Mouse (Mus musculus): ENCODE measurements around the gene Pgam1. TPM values are rescaled to one million over a fixed set of nuclear protein-coding genes. Genes with fewer than 3 reads are reported as not detected.
"Not testable (repeated sequence)": the region's sequence is repeated elsewhere in the genome, so short reads cannot be mapped to it uniquely, and the experiment has no call there.

Gene Pgam1
- polyA plus RNA-seq, 1 experiment from 2014 or later, result 855 TPM

GRCm38 (mm10) chr19:41914592-41914882 is 2.8 kb downstream of the Pgam1 start:
- Histone ChIP-seq H3K36me3 (peaks cover 20% of the 10 kb centered on the region), H3K4me2 (replicated peaks) (peak overlapping the region; percentile 79), H3K4me3 (replicated peaks) (peak overlapping the region; percentile 81; the same call in 1 of the 2 replicates)
- not testable (repeated sequence) for H3K27me3 ChIP-seq (replicated peaks); H3K4me1 ChIP-seq (replicated peaks); H3K27ac ChIP-seq; H3K9me3 ChIP-seq; ATAC-seq; H3K9ac ChIP-seq

GRCm38 (mm10) chr19:41915294-41915693 is 3.6 kb downstream of the Pgam1 start:
- H3K9ac ChIP-seq, result no peak overlapping the region
- H3K9me3 ChIP-seq, result no peaks in the 10 kb centered on the region
- peaks cover 8% of the 10 kb centered on the region for H3K4me1 ChIP-seq (replicated peaks)
- WGBS, result 80% methylated on average over 3 of the region's 3 CpGs
- peaks cover 20% of the 10 kb centered on the region for H3K36me3 ChIP-seq
- ATAC-seq, result no peak
- no peak overlapping the region for H3K27ac ChIP-seq
- no peak overlapping the region for H3K4me3 ChIP-seq (replicated peaks)
- no peak overlapping the region for H3K4me2 ChIP-seq (replicated peaks)
- H3K27me3 ChIP-seq (replicated peaks), result no peaks in the 10 kb centered on the region

- Histone ChIP-seq H3K9ac (no peak overlapping the region), H3K36me3 (peaks cover 20% of the 10 kb centered on the region), H3K4me2 (replicated peaks) (no peak overlapping the region), H3K4me1 (replicated peaks) (peaks cover 8% of the 10 kb centered on the region), H3K27ac (no peak overlapping the region), H3K27me3 (replicated peaks) (no peaks in the 10 kb centered on the region), H3K9me3 (no peaks in the 10 kb centered on the region), H3K4me3 (replicated peaks) (no peak overlapping the region)
- ATAC-seq, result no peak
- 84% methylated on average over 4 of the region's 4 CpGs for WGBS
Measured at GRCm38 (mm10) chr19:41916853-41917252, 5.1 kb downstream of the Pgam1 start.

- H3K27ac ChIP-seq, result no peak overlapping the region
- H3K4me2 ChIP-seq (replicated peaks), result no peak overlapping the region
- 69% methylated on average over 4 of the region's 4 CpGs for WGBS
- H3K36me3 ChIP-seq, result peaks cover 24% of the 10 kb centered on the region
- no peaks in the 10 kb centered on the region for H3K4me1 ChIP-seq (replicated peaks)
- H3K9me3 ChIP-seq, result no peaks in the 10 kb centered on the region
- H3K27me3 ChIP-seq (replicated peaks), result no peaks in the 10 kb centered on the region
- no peak overlapping the region for H3K9ac ChIP-seq
- H3K4me3 ChIP-seq (replicated peaks), result no peak overlapping the region
- ATAC-seq, result 0 out of 2 replicates have a peak, but pooled peaks have one; percentile 4
Measured at GRCm38 (mm10) chr19:41919471-41919870, 7.7 kb downstream of the Pgam1 start.

- ATAC-seq, result no peak
- peaks cover 24% of the 10 kb centered on the region for H3K36me3 ChIP-seq
- no peak overlapping the region for H3K27ac ChIP-seq
- H3K4me3 ChIP-seq (replicated peaks), result no peak overlapping the region
- H3K27me3 ChIP-seq (replicated peaks), result no peaks in the 10 kb centered on the region
- no peak overlapping the region for H3K9ac ChIP-seq
- no peaks in the 10 kb centered on the region for H3K4me1 ChIP-seq (replicated peaks)
- WGBS, result 75% methylated on average over 5 of the region's 5 CpGs
- H3K9me3 ChIP-seq, result no peaks in the 10 kb centered on the region
- no peak overlapping the region for H3K4me2 ChIP-seq (replicated peaks)
Measured at GRCm38 (mm10) chr19:41920412-41921067, 8.8 kb downstream of the Pgam1 start.

- H3K36me3 ChIP-seq, result peaks cover 7% of the 10 kb centered on the region; the same call in 1 of the 2 replicates
- peak; percentile 39 for ATAC-seq
- 0 out of 2 replicates have a peak overlapping the region, but pooled peaks have one; percentile 44 for H3K27ac ChIP-seq
Measured at GRCm38 (mm10) chr19:41932686-41933085, 21.0 kb downstream of the Pgam1 start.

GRCm38 (mm10) chr19:41933179-41934086 is 21.7 kb downstream of the Pgam1 start, which contains the start of the genes Exosc1 and Zdhhc16:
Exosc1 (minus strand) TSS chr19:41933423.
Zdhhc16 (plus strand) TSS chr19:41933480.
- WGBS, result under 1% methylated on average over 47 of the region's 47 CpGs
- H3K4me1 ChIP-seq (replicated peaks), result peaks cover 11% of the 10 kb centered on the region
- peak within 1 kb of the TSS; percentile 84 for H3K9ac ChIP-seq
- peak; percentile 100 for ATAC-seq
- H3K36me3 ChIP-seq, result peaks cover 14% of the 10 kb centered on the region; the same call in 1 of the 2 replicates
- 0 out of 2 replicates have a peak within 1 kb of the TSS, but pooled peaks have one; percentile 44 for H3K27ac ChIP-seq
- H3K9me3 ChIP-seq, result no peaks in the 10 kb centered on the region
- H3K4me2 ChIP-seq (replicated peaks), result peak within 1 kb of the TSS; percentile 82
- no peaks in the 10 kb centered on the region for H3K27me3 ChIP-seq (replicated peaks)
- H3K4me3 ChIP-seq (replicated peaks), result peak within 1 kb of the TSS; percentile 77

More at GRCm38 (mm10) chr19:41932686-41933085, 21.0 kb downstream of the Pgam1 start:
- H3K4me2 ChIP-seq (replicated peaks), result peak overlapping the region; percentile 82
- no peaks in the 10 kb centered on the region for H3K9me3 ChIP-seq
- H3K27me3 ChIP-seq (replicated peaks), result no peaks in the 10 kb centered on the region
- H3K4me1 ChIP-seq (replicated peaks), result peaks cover 11% of the 10 kb centered on the region
- peak overlapping the region; percentile 74 for H3K9ac ChIP-seq
- under 1% methylated on average over 28 of the region's 28 CpGs for WGBS
- peak overlapping the region; percentile 77 for H3K4me3 ChIP-seq (replicated peaks)

GRCm38 (mm10) chr19:41934124-41934523 is 22.4 kb downstream of the Pgam1 start:
- no peaks in the 10 kb centered on the region for H3K9me3 ChIP-seq
- H3K27me3 ChIP-seq (replicated peaks), result no peaks in the 10 kb centered on the region
- H3K36me3 ChIP-seq, result peaks cover 18% of the 10 kb centered on the region; the same call in 1 of the 2 replicates
- H3K4me3 ChIP-seq (replicated peaks), result peak overlapping the region; percentile 77
- peak overlapping the region; percentile 84 for H3K9ac ChIP-seq
- 25% methylated on average over 6 of the region's 6 CpGs for WGBS
- peaks cover 11% of the 10 kb centered on the region for H3K4me1 ChIP-seq (replicated peaks)
- ATAC-seq, result no peak
- peak overlapping the region; percentile 61 for H3K4me2 ChIP-seq (replicated peaks)
- H3K27ac ChIP-seq, result no peak overlapping the region

- Histone ChIP-seq H3K27me3 (replicated peaks) (no peaks in the 10 kb centered on the region), H3K4me3 (replicated peaks) (no peak overlapping the region), H3K4me1 (replicated peaks) (peaks cover 11% of the 10 kb centered on the region), H3K27ac (no peak overlapping the region), H3K9ac (no peak overlapping the region), H3K4me2 (replicated peaks) (no peak overlapping the region), H3K9me3 (no peaks in the 10 kb centered on the region), H3K36me3 (peaks cover 24% of the 10 kb centered on the region)
- 73% methylated on average over 1 of the region's 1 CpGs for WGBS
- ATAC-seq, result no peak
Measured at GRCm38 (mm10) chr19:41935921-41936320, 24.2 kb downstream of the Pgam1 start.

GRCm38 (mm10) chr19:41938539-41938938 is 26.8 kb downstream of the Pgam1 start:
- Histone ChIP-seq H3K27me3 (replicated peaks) (no peaks in the 10 kb centered on the region), H3K36me3 (peaks cover 36% of the 10 kb centered on the region), H3K9me3 (no peaks in the 10 kb centered on the region), H3K27ac (no peak overlapping the region), H3K4me3 (replicated peaks) (no peak overlapping the region), H3K4me2 (replicated peaks) (no peak overlapping the region), H3K4me1 (replicated peaks) (peaks cover 6% of the 10 kb centered on the region), H3K9ac (no peak overlapping the region)
- WGBS, result 85% methylated on average over 5 of the region's 5 CpGs
- ATAC-seq, result no peak

GRCm38 (mm10) chr19:41943841-41944240 is 32.1 kb downstream of the Pgam1 start:
- no peak overlapping the region for H3K9ac ChIP-seq
- no peak overlapping the region for H3K27ac ChIP-seq
- no peak overlapping the region for H3K4me2 ChIP-seq (replicated peaks)
- whole genome bisulfite sequencing, result 86% methylated on average over 7 of the region's 7 CpGs
- no peaks in the 10 kb centered on the region for H3K27me3 ChIP-seq (replicated peaks)
- peaks cover 58% of the 10 kb centered on the region for H3K36me3 ChIP-seq
- ATAC-seq, result no peak
- H3K9me3 ChIP-seq, result no peaks in the 10 kb centered on the region
- H3K4me3 ChIP-seq (replicated peaks), result no peak overlapping the region
- no peaks in the 10 kb centered on the region for H3K4me1 ChIP-seq (replicated peaks)

- ATAC-seq, result no peak
- Histone ChIP-seq H3K4me1 (replicated peaks) (no peaks in the 10 kb centered on the region), H3K27ac (no peak overlapping the region), H3K36me3 (peaks cover 66% of the 10 kb centered on the region), H3K27me3 (replicated peaks) (no peaks in the 10 kb centered on the region), H3K4me3 (replicated peaks) (no peak overlapping the region), H3K4me2 (replicated peaks) (no peak overlapping the region), H3K9me3 (no peaks in the 10 kb centered on the region), H3K9ac (no peak overlapping the region)
- WGBS, result 73% methylated on average over 4 of the region's 4 CpGs
Measured at GRCm38 (mm10) chr19:41952287-41952686, 40.6 kb downstream of the Pgam1 start.

All from intestine, embryonic 15.5 days (tissue).